Mouse (Mus musculus) kidney, embryonic 16.5 days (tissue): Measurements from ENCODE around the gene Gulp1. TPM values are rescaled to one million over a fixed set of nuclear protein-coding genes. Genes with fewer than 3 reads are reported as not detected.

Source experiments
- ATAC-seq: fragments of 200-750 bp; cut with Nextera tagmentation; 2 replicates; pipeline ENCODE4 v1.8.0; 2017; ENCODE audit warnings: moderate TSS enrichment; ENCODE audit not compliant: low FRiP score, low TSS enrichment
- H3K27ac ChIP-seq: fragments of 300-500 bp; sonication (generic); 2 replicates; pipeline ENCODE4 v1.5.1; 2014; ENCODE audit warnings: low read length
- H3K27me3 ChIP-seq: fragments of 300-500 bp; sonication (generic); 2 replicates; pipeline ENCODE4 v1.6.1; 2014; ENCODE audit warnings: low read length, control low read depth, mixed read lengths; ENCODE audit not compliant: insufficient read depth
- H3K36me3 ChIP-seq: fragments of 300-500 bp; sonication (generic); 2 replicates; pipeline ENCODE4 v1.6.1; 2014; ENCODE audit warnings: low read length, control low read depth, mixed read lengths; ENCODE audit not compliant: insufficient read depth
- H3K4me1 ChIP-seq: fragments of 300-500 bp; sonication (generic); 2 replicates; pipeline ENCODE4 v1.6.1; 2014; ENCODE audit warnings: low read length, control low read depth, mixed read lengths; ENCODE audit not compliant: insufficient read depth
- H3K4me2 ChIP-seq: fragments of 300-500 bp; sonication (generic); replicated peaks from 2 replicates; pipeline ENCODE4 v1.6.1; 2014; ENCODE audit warnings: low read depth, low read length
- H3K4me3 ChIP-seq: fragments of 300-500 bp; sonication (generic); 2 replicates; pipeline ENCODE4 v1.5.1; 2014; ENCODE audit warnings: mild to moderate bottlenecking, low read length
- H3K9ac ChIP-seq: fragments of 300-500 bp; sonication (generic); replicated peaks from 2 replicates; pipeline ENCODE4 v1.6.1; 2014; ENCODE audit warnings: low read length
- H3K9me3 ChIP-seq: fragments of 300-500 bp; sonication (generic); 2 replicates; pipeline ENCODE4 v1.6.1; 2016; ENCODE audit warnings: low read length, control low read depth
- WGBS: fragments of 180-500 bp; shearing (Covaris S2); extraction: QIAGEN DNeasy Blood & Tissue Kit; methylation state at CpG from one replicate; pipeline ENCODE4 v1.1.7; 2014; 5-methylcytosine and 5-hydroxymethylcytosine counted together
- polyA plus RNA-seq: library from polyadenylated mRNA; unstranded; fragments of >200 nt; fragmentation: Nextera tagmentation; extraction: Ambion mirVana; gene quantifications from 2 replicates; pipeline ENCODE4 v1.2.1, GENCODE M21; 2015

Gulp1 gene
- polyA plus RNA-seq, 1 experiment from 2014 or later: 23.8 TPM

DNA sequence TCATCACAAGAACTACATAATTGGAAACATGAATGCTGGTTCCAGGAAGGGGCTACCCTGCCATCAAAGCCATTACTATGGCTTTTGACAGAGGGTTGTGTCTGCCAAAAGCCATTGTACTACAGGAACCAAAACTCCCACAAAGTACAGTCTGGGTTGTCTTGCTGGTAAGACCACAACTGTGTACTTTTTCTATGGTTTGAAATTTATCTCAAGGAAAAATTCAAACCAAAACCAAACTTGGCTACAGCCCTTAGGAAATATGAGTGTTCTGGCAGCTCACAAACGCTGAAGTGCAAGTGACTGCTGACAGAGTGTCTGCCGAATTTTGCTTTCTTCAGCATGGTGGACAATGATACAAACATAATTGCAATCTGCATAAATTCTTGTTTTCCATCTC is 259.0 kb downstream of the Gulp1 start:
- no peaks in the 10 kb centered on the region for H3K36me3 ChIP-seq
- H3K4me2 ChIP-seq: no peak overlapping the region
- no peaks in the 10 kb centered on the region for H3K27me3 ChIP-seq
- ATAC-seq: no peak
- H3K9me3 ChIP-seq: no peaks in the 10 kb centered on the region
- H3K27ac ChIP-seq: no peak overlapping the region
- no peaks in the 10 kb centered on the region for H3K4me1 ChIP-seq
- H3K4me3 ChIP-seq: no peak overlapping the region
- H3K9ac ChIP-seq: no peak overlapping the region
- 84% methylated on average over 2 of the region's 2 CpGs for WGBS

DNA sequence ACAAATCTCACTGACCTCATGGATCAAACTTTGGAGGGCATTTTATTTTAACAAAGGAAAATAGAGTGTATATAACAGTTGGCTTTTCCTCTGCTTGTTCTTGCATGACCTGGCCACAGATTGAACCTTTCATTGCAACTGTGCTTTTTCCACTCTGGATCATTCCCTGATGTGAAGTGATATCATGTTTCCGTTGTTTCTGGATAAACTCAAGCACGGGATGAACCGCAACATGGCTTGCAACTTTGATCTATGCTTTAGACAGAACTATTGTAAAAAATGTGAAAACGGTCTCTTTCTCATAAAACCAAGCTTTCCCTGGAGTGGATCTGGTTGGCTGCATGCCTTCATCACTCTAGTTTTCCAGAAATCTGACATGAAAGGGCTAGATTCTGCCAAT is 282.6 kb downstream of the Gulp1 start:
- H3K27ac ChIP-seq: no peak overlapping the region
- H3K9ac ChIP-seq: no peak overlapping the region
- H3K9me3 ChIP-seq: no peaks in the 10 kb centered on the region
- 60% methylated on average over 4 of the region's 4 CpGs for WGBS
- H3K27me3 ChIP-seq: no peaks in the 10 kb centered on the region
- no peak overlapping the region for H3K4me3 ChIP-seq
- H3K4me1 ChIP-seq: no peaks in the 10 kb centered on the region
- no peak overlapping the region for H3K4me2 ChIP-seq
- ATAC-seq: no peak
- H3K36me3 ChIP-seq: no peaks in the 10 kb centered on the region
